Mouse (Mus musculus) kidney, postnatal 4 days (tissue): ENCODE data around the gene Rin2.
"Not testable (repeated sequence)": the region's sequence is repeated elsewhere in the genome, so short reads cannot be mapped to it uniquely, and the experiment has no call there.

Source experiments
- DNase-seq, 2 experiments: peaks; one replicate each; pipeline ENCODE4 v3.0.0; 2021; ENCODE audit warnings: mixed read lengths in 2 of 2

The Rin2 gene

GRCm38 (mm10) chr2:145684151-145684550 is 9.1 kb downstream of the Rin2 start:
- DNase-seq: no peak

GRCm38 (mm10) chr2:145684891-145685290 is 9.9 kb downstream of the Rin2 start:
- no peak for DNase-seq

DNA sequence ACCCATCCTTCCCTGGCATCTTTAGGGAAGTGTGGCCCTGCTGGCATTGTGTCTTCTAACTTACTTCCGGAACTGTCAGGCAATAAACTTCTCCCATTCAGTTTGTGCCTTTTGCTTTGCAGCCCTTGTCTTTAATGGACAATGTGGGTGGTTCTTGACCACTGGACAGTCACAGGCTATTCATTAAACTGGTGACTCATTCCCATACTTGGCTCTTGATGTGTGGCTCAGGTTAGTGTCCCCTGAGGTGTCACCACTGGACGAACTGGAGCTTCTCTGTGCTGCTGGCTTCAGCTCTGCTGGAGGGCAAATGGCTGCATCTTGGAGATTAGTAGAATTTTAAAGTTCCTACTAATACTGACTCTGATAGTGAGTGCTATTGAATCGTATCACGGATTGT is 11.0 kb downstream of the Rin2 start:
- DNase-seq: no peak

- no peak for DNase-seq
Measured at GRCm38 (mm10) chr2:145691367-145692009, 16.5 kb downstream of the Rin2 start.

DNA sequence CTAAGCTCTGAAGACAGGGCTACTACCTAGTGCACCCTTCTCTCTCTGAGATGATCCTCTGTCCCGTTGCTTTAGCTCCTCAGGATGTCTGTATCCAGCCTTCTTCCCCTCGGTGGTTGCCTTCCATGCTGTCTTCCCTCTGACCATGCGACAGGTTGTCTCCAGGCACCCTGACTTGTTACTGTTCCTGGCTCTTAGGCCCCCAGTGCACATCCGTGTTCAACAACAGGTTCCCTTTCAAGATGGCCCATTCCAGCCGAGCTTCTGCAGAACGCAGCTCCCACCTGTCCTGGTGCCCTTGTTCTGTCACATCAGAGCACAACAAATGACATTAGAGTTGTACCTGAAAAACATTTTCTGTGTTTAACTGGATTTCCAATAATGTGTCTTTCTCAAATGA is 22.1 kb downstream of the Rin2 start:
- no peak for DNase-seq

GRCm38 (mm10) chr2:145699414-145700071 is 24.5 kb downstream of the Rin2 start:
- peak; percentile 46 to 70 for DNase-seq

GRCm38 (mm10) chr2:145700237-145700985 is 25.4 kb downstream of the Rin2 start:
- DNase-seq: peak in 1 of 2 experiments; percentile 32

DNA sequence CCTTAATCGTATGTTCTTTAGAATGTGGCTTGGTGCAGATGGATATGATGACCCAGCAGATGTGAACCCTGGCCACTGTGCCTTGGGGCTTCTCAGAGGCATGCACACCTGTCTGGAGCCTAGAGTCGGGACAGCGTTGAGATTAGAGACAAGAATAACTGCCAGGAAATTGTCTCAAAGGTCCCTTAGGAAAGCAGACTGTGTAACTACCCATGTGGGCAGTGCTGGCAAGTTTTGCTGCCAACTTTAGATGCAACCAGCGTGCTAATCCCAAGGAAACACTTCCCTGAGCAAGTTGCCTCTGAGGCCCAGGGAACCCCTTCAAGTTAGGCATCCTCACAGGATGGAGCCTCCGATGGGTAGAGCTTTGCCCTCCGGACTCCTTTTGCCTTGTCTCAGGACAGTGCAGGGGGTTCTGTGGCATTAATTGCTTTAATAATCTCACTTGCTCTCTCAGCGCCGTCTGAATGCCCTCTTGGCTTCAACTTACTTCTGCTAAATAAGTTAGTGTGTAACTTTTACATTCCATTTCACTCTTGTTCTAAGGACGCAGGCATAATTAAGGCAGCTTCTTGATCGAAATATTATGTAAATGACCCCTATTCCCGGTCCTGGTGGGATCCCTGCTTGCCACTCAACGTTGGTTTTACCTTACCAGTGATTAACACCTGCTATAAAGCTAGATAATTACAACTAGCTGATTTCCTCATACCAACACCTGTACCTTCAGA is 26.8 kb downstream of the Rin2 start:
- DNase-seq: no peak

GRCm38 (mm10) chr2:145704738-145705137 is 29.7 kb downstream of the Rin2 start:
- no peak for DNase-seq

DNA sequence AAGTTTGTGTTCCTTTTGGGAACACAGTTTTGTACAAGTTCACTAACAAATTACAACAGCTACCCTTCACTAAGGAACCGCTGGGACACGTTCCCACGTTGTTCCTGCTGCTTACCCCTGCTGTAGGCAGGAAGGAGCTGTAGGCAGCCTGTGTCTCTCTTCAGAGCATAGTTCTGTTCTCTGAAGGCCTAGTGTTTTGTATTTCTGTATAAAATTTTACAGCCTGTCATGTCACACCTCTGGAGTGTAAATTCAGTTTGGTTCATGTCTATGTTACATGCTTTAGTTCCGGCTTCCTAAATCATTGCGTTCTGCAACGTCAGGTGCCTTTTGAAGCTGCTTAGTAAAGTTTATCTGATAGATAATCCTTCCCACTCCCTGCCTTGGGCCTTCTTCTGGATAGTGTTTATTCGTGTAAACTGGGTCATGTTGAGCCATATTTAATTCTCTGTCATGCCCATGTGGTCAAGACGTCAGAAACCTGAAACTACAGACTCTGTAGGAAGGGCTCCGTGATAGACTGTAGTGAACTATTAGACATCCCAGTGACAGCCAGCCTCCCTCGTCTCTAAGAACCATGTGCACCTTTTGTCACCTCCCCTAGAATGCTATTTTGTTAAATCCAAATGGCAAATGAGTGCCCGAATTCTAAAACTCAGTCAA is 34.8 kb downstream of the Rin2 start:
- no peak for DNase-seq

DNA sequence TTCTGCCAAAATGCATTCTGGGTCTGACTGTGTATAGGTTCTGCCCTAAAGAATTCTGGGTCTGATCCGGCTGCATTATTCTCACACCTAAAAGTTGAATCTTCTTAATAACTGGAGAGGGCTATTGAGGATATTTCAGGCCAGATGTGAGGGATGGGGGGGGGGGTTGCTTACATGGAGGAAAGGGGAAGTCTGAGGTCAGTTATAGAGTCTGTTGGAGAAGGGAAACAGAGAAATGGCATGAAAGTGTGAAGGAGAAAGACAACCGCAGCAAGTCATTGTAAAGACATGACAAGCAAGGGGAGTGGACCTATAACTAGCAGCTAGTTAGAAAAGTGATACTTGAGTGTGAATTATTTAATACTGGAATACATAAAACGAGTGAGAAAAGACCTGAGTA is 36.5 kb downstream of the Rin2 start:
- DNase-seq: no peak

- DNase-seq: no peak
Measured at GRCm38 (mm10) chr2:145712026-145712425, 37.0 kb downstream of the Rin2 start.

DNA sequence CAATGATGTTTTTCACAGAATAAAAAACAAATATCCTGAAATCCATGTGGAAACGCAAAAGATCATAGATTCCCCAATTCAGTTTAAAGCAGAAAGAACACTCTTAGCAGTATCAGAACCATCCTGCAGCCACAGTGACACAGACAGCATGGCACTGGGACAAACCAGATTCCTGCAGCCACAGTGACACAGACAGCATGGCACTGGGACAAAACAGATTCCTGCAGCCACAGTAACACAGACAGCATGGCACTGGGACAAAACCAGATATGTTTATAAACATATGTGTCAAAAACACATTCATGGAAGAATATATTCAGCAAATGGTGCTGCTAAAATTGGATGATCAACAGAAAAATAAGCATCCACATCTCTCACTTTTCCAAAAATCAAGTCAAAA is 42.5 kb downstream of the Rin2 start:
- no peak for DNase-seq

GRCm38 (mm10) chr2:145718624-145719183 is 43.7 kb downstream of the Rin2 start:
- no peak for DNase-seq

- DNase-seq: no peak
Measured at GRCm38 (mm10) chr2:145720157-145720556, 45.1 kb downstream of the Rin2 start.

GRCm38 (mm10) chr2:145720743-145721142 is 45.7 kb downstream of the Rin2 start:
- no peak for DNase-seq

DNA sequence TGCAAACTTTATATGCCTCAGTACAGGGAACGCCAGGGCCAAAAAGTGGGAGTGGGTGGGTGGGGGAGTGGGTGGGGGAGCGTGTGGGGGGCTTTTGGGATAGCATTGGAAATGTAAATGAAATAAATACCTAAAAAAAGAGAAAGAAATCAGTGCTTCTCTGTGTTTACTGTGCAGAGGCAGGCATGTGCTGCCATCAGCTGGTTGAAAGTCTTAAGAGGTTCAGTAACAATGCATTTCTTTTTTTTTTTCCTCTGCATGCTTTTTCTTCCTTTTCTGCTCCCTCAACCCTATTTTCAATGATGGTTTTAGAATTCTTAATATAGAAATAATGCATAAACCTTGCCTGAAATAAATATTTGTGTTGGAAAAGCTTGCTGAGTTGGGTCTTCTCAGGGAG is 47.3 kb downstream of the Rin2 start:
- not testable (repeated sequence) for DNase-seq

GRCm38 (mm10) chr2:145724288-145724687 is 49.3 kb downstream of the Rin2 start:
- DNase-seq: no peak

DNA sequence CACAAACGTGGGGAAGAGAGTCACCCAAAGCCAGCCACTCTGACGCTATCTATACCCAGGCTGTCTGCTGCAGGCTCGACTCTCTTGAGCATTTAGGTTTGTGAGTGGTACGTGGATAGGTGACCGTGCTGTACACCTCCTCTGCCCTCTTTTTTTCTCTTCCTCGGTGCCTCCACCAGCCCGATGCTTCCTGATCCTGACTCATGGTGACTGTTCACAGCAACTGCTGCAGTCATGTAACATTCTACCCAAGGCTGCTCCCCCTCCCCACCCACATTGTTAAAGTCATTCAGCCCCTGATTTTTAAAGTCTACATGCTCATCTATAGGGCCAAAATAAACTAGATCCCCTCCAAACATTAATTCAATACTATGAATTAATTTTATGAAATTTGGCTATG is 54.4 kb downstream of the Rin2 start:
- DNase-seq: no peak

GRCm38 (mm10) chr2:145730189-145730880 is 55.3 kb downstream of the Rin2 start:
- DNase-seq: no peak

- no peak for DNase-seq
Measured at GRCm38 (mm10) chr2:145730905-145731304, 55.9 kb downstream of the Rin2 start.

GRCm38 (mm10) chr2:145735079-145735478 is 60.1 kb downstream of the Rin2 start:
- no peak for DNase-seq
